Mouse (Mus musculus) limb, embryonic 15.5 days (tissue): Measurements from ENCODE around the gene Micall2. TPM values are rescaled to one million over a fixed set of nuclear protein-coding genes. Genes with fewer than 3 reads are reported as not detected.

ENCODE experiments used
- ATAC-seq: fragments of 200-750 bp; cut with Nextera tagmentation; 2 replicates; pipeline ENCODE4 v1.8.0; 2017; ENCODE audit warnings: low read depth, moderate TSS enrichment; ENCODE audit not compliant: insufficient number of reproducible peaks, low FRiP score, low TSS enrichment
- H3K27ac ChIP-seq: fragments of 300-500 bp; sonication (generic); 2 replicates; pipeline ENCODE4 v1.5.1; 2015; ENCODE audit warnings: moderate library complexity, mild to moderate bottlenecking, inconsistent platforms
- H3K27me3 ChIP-seq: fragments of 300-500 bp; sonication (generic); 2 replicates; pipeline ENCODE4 v1.6.1; 2015; ENCODE audit warnings: inconsistent platforms
- H3K36me3 ChIP-seq: fragments of 300-500 bp; sonication (generic); 2 replicates; pipeline ENCODE4 v1.6.1; 2015; ENCODE audit warnings: inconsistent platforms
- H3K4me1 ChIP-seq: fragments of 300-500 bp; sonication (generic); 2 replicates; pipeline ENCODE4 v1.6.1; 2015; ENCODE audit warnings: inconsistent platforms
- H3K4me2 ChIP-seq: fragments of 300-500 bp; sonication (generic); 2 replicates; pipeline ENCODE4 v1.6.1; 2015; ENCODE audit warnings: mild to moderate bottlenecking, inconsistent platforms
- H3K4me3 ChIP-seq: fragments of 300-500 bp; sonication (generic); 2 replicates; pipeline ENCODE4 v1.5.1; 2015; ENCODE audit warnings: mild to moderate bottlenecking, inconsistent platforms
- H3K9ac ChIP-seq: fragments of 300-500 bp; sonication (generic); 2 replicates; pipeline ENCODE4 v1.6.1; 2015; ENCODE audit warnings: inconsistent platforms
- H3K9me3 ChIP-seq: fragments of 300-500 bp; sonication (generic); 2 replicates; pipeline ENCODE4 v1.6.1; 2016; ENCODE audit warnings: inconsistent platforms
- WGBS: fragments of 180-500 bp; shearing (Covaris S2); methylation state at CpG from one replicate; pipeline ENCODE4 v1.1.7; 2015; 5-methylcytosine and 5-hydroxymethylcytosine counted together
- polyA plus RNA-seq: library from polyadenylated mRNA; unstranded; fragments of >200 nt; fragmentation: Nextera tagmentation; extraction: Ambion mirVana; gene quantifications from 2 replicates; pipeline ENCODE4 v1.2.1, GENCODE M21; 2015

The Micall2 gene
- polyA plus RNA-seq: 4.4 and 4.9 TPM in 2 replicates

DNA sequence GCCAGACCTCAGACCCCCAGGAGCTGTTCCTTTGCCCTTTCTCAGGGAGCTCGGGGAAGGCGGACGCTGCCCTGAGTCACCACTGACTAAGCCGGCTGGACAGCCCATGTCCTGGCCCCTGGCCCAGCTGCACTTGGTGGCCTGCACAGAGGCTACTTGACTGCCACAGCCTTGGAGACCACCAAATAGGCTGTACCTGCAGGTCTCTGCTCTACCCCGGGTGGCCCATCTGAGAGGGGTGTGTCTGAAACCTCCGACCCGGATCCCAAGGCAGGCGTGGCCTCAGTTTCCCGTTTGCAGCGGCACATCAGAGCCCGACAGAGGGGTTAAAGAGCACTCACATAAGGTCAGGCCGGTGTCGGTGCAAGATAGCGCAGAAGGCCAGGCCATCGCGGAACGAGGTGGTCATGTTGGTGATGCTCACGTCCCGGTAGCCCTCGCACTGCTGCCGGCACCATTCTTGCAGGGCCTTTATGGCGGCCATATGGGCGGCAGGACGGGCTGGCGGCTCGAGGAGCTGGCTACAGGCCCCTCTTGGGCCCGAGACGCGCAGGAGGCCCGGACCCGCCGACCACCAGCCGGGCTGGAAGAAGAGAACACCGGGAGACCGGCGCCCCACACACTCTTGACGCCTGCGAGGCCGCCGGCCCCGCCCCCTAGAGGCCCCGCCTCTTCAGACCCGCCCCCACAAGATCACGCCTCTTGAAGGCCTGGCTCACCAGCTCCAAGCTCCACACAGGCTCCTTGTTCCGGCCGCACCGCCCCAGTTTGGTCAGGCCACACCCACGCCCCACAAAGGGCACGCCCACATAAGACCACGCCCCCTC, at the start of gene Micall2:
TSS of gene Micall2 (minus strand) at position 660 of the 827 bp plus-strand sequence.
- Histone ChIP-seq H3K4me1 (peaks cover 52% of the 10 kb centered on the region), H3K36me3 (no peaks in the 10 kb centered on the region), H3K4me3 (peak within 1 kb of the TSS; percentile 58), H3K27me3 (no peaks in the 10 kb centered on the region), H3K4me2 (peak within 1 kb of the TSS; percentile 98), H3K9me3 (no peaks in the 10 kb centered on the region), H3K9ac (peak within 1 kb of the TSS; percentile 39), H3K27ac (peak within 1 kb of the TSS; percentile 65)
- WGBS: 4% methylated on average over 50 of the region's 50 CpGs
- peak; percentile 93 for ATAC-seq

- no peak for ATAC-seq
- H3K9ac ChIP-seq: no peak overlapping the region
- no peaks in the 10 kb centered on the region for H3K27me3 ChIP-seq
- H3K4me3 ChIP-seq: no peak overlapping the region
- no peaks in the 10 kb centered on the region for H3K9me3 ChIP-seq
- H3K4me1 ChIP-seq: no peaks in the 10 kb centered on the region
- no peak overlapping the region for H3K27ac ChIP-seq
- 81% methylated on average over 8 of the region's 8 CpGs for whole genome bisulfite sequencing
- H3K4me2 ChIP-seq: no peak overlapping the region
- no peaks in the 10 kb centered on the region for H3K36me3 ChIP-seq
Measured at GRCm38 (mm10) chr5:139781406-139781805, 45.3 kb upstream of the Micall2 start.

- no peak for ATAC-seq
- WGBS: 77% methylated on average over 5 of the region's 5 CpGs
- peaks cover 13% of the 10 kb centered on the region for H3K4me1 ChIP-seq
- H3K27me3 ChIP-seq: no peaks in the 10 kb centered on the region
- no peaks in the 10 kb centered on the region for H3K9me3 ChIP-seq
- H3K36me3 ChIP-seq: peaks cover 21% of the 10 kb centered on the region
- no peak overlapping the region for H3K4me3 ChIP-seq
- H3K9ac ChIP-seq: no peak overlapping the region
- H3K4me2 ChIP-seq: no peak overlapping the region
- H3K27ac ChIP-seq: no peak overlapping the region
Measured at GRCm38 (mm10) chr5:139776966-139777365, 40.8 kb upstream of the Micall2 start.

- Histone ChIP-seq H3K9me3 (no peaks in the 10 kb centered on the region), H3K4me1 (peaks cover 13% of the 10 kb centered on the region), H3K4me2 (peak within 1 kb of the TSS; percentile 80), H3K4me3 (peak within 1 kb of the TSS; percentile 86), H3K27ac (peak within 1 kb of the TSS; percentile 44; the same call in 1 of the 2 replicates), H3K27me3 (no peaks in the 10 kb centered on the region), H3K9ac (peak within 1 kb of the TSS; percentile 83), H3K36me3 (peaks cover 36% of the 10 kb centered on the region)
- WGBS: under 1% methylated on average over 55 of the region's 55 CpGs
- ATAC-seq: peak; percentile 86
Measured at GRCm38 (mm10) chr5:139775216-139775926, 39.2 kb upstream of the Micall2 start, which contains the start of gene Ints1. Gene Ints1, minus strand, starts transcription at chr5:139775674.

- Histone ChIP-seq H3K36me3 (peaks cover 100% of the 10 kb centered on the region), H3K27me3 (no peaks in the 10 kb centered on the region), H3K9me3 (no peaks in the 10 kb centered on the region), H3K4me1 (no peaks in the 10 kb centered on the region), H3K4me3 (no peak overlapping the region), H3K27ac (no peak overlapping the region), H3K4me2 (no peak overlapping the region), H3K9ac (no peak overlapping the region)
- WGBS: 85% methylated on average over 8 of the region's 8 CpGs
- no peak for ATAC-seq
Measured at GRCm38 (mm10) chr5:139768216-139768615, 32.1 kb upstream of the Micall2 start.

DNA sequence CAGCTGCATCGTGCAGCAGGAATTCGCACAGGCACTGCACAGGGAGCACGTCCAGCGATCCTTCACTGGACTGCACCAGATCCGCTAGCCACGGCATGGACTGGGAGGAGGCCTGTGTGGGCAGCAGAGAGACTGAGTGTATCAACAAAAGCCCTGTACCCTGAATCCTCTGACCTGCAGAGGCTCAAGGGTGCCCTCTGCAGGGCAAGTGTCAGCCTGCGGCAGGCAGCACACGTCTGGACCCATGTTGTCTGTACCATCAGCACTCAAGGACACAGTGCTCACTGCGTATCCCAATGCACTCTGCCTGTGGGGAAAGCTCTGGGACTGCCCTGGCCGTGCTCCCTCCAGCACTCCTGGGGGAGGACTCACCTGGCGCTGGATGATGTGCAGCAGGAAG, 28.2 kb upstream of the Micall2 start:
- no peak overlapping the region for H3K9ac ChIP-seq
- no peak overlapping the region for H3K4me3 ChIP-seq
- no peaks in the 10 kb centered on the region for H3K4me1 ChIP-seq
- H3K27me3 ChIP-seq: no peaks in the 10 kb centered on the region
- 74% methylated on average over 11 of the region's 11 CpGs for WGBS
- no peak overlapping the region for H3K27ac ChIP-seq
- no peak overlapping the region for H3K4me2 ChIP-seq
- peaks cover 100% of the 10 kb centered on the region for H3K36me3 ChIP-seq
- ATAC-seq: no peak
- no peaks in the 10 kb centered on the region for H3K9me3 ChIP-seq

DNA sequence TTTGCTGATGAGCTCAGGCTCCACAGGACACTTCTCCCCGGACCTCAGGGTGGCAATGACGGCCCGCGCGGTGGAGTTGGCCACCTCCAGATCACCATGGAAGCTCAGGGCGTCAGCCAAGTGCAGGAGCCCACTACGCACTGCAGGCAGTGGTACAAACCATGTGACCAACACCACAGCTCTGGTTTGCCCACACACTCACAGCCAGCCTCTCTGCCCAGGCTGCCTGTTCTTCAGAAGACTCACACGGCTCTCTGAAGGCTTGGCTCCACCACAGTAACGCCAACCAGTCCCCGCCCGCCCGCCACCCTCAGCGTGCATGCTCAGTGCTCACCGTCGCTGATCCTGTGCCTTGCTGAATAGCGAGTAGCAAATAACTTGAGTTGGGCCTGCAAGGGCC, 22.0 kb upstream of the Micall2 start:
- Histone ChIP-seq H3K9me3 (no peaks in the 10 kb centered on the region), H3K4me3 (no peak overlapping the region), H3K4me2 (no peak overlapping the region), H3K27me3 (no peaks in the 10 kb centered on the region), H3K9ac (no peak overlapping the region), H3K4me1 (no peaks in the 10 kb centered on the region), H3K36me3 (peaks cover 98% of the 10 kb centered on the region), H3K27ac (no peak overlapping the region)
- WGBS: 85% methylated on average over 16 of the region's 16 CpGs
- no peak for ATAC-seq

GRCm38 (mm10) chr5:139756586-139756985, 20.4 kb upstream of the Micall2 start:
- H3K4me3 ChIP-seq: no peak overlapping the region
- no peak overlapping the region for H3K27ac ChIP-seq
- WGBS: 86% methylated on average over 2 of the region's 2 CpGs
- no peaks in the 10 kb centered on the region for H3K9me3 ChIP-seq
- no peaks in the 10 kb centered on the region for H3K4me1 ChIP-seq
- peaks cover 98% of the 10 kb centered on the region for H3K36me3 ChIP-seq
- H3K9ac ChIP-seq: no peak overlapping the region
- no peaks in the 10 kb centered on the region for H3K27me3 ChIP-seq
- no peak overlapping the region for H3K4me2 ChIP-seq
- ATAC-seq: no peak

GRCm38 (mm10) chr5:139756135-139756534, 20.0 kb upstream of the Micall2 start:
- 89% methylated on average over 12 of the region's 12 CpGs for WGBS
- Histone ChIP-seq H3K9ac (no peak overlapping the region), H3K4me2 (no peak overlapping the region), H3K4me1 (no peaks in the 10 kb centered on the region), H3K9me3 (no peaks in the 10 kb centered on the region), H3K27me3 (no peaks in the 10 kb centered on the region), H3K4me3 (no peak overlapping the region), H3K27ac (no peak overlapping the region), H3K36me3 (peaks cover 98% of the 10 kb centered on the region)
- no peak for ATAC-seq

DNA sequence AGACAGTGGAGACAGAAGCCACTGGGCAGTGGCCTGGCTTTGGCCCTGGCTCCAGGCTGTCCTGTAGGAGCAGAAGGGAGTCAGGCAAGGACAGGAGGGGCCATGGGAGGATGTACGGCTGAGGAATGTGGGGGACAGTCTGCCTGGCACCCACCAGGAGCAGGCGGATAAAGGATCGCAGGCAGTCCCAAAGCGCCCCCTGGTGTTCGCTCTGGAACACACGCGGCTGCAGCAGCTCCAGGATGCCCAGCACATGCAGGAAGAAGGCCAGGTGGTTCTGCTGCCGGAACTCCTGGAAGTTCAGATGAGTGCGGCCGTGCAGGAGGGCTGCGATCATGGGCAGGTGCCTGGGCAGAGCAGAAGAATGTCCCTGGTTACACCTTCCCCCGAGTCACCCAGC, 18.6 kb upstream of the Micall2 start:
- H3K4me2 ChIP-seq: no peak overlapping the region

GRCm38 (mm10) chr5:139750535-139750934, 14.4 kb upstream of the Micall2 start:
- Histone ChIP-seq H3K27ac (no peak overlapping the region), H3K4me3 (no peak overlapping the region), H3K4me1 (0 out of 2 replicates have a peak, but pooled peaks cover 2% of the 10 kb centered on the region), H3K36me3 (peaks cover 58% of the 10 kb centered on the region), H3K4me2 (no peak overlapping the region), H3K9ac (no peak overlapping the region), H3K27me3 (no peaks in the 10 kb centered on the region), H3K9me3 (no peaks in the 10 kb centered on the region)
- ATAC-seq: no peak

More for the DNA sequence above, 18.6 kb upstream of the Micall2 start:
- Histone ChIP-seq H3K9me3 (no peaks in the 10 kb centered on the region), H3K27me3 (no peaks in the 10 kb centered on the region), H3K36me3 (peaks cover 97% of the 10 kb centered on the region), H3K9ac (no peak overlapping the region), H3K4me3 (no peak overlapping the region), H3K27ac (no peak overlapping the region), H3K4me1 (no peaks in the 10 kb centered on the region)
- 27% methylated on average over 12 of the region's 12 CpGs for WGBS
- ATAC-seq: no peak
